Mouse (Mus musculus): Measurements from ENCODE around the gene Unc50. TPM values are rescaled to one million over a fixed set of nuclear protein-coding genes. Genes with fewer than 3 reads are reported as not detected.

Gene Unc50
- total RNA-seq, 2 experiments from 2014 or later: 56.6 to 63.4 TPM

DNA sequence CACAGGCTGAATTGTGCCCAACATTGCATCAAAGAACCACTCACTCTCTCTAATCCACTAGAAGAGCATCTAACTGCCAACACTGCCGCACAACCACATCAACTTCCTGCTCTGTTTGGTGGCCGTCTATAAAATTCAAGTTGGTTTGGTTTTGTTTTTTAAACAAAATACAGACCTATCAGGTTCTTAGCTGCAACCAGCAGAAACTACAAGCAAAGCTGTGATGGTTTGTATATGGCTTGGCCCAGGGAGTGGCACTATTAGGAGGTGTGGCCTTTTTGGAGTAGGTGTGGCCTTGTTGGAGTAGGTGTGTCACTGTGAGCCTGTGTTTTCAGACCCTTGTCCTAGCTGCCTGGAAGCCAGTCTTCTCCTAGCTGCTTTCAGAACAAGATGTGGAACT lies 51.4 kb downstream of the Unc50 start:
- no peak for DNase-seq (ENCODE audit: extremely low spot score in 1 of 2, low spot score in 1 of 2)

DNA sequence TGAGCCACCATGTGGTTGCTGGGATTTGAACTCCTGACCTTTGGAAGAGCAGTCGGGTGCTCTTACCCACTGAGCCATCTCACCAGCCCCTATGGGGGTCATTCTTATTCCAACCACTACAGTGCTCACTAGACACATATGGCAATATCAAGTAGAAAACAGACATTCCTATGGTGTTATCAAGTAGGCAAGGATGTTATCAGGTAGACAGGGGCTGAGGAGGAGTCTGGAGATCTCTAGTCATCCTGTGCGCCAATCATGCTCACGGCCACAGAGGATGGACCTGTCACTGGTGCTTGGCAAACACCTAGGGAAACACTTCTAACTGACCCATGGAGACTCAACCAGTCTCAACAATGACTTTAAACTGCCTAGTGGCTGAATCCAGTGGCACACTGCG lies 54.7 kb downstream of the Unc50 start:
- no peak for DNase-seq (ENCODE audit: extremely low spot score in 1 of 2, low spot score in 1 of 2)

DNA sequence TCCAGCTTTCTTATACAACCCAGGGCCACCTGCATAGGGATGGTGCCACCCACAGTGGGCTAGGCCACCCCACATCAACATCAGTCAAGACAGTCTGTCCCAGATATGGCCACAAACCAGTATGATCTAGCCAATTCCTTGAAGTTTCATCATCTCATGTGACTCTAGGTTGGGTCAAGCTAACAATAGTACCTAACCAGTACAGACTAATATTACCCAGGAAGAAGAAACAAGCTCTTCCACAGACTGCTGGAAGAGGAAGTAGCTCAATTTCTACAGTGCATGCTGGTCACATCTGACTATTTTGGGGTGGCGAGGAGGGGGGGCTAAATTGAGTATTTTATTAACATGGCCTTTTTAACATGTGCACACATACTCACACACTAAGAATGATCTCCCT lies 56.5 kb downstream of the Unc50 start:
- DNase-seq (ENCODE audit: extremely low spot score in 1 of 2, low spot score in 1 of 2): no peak

DNA sequence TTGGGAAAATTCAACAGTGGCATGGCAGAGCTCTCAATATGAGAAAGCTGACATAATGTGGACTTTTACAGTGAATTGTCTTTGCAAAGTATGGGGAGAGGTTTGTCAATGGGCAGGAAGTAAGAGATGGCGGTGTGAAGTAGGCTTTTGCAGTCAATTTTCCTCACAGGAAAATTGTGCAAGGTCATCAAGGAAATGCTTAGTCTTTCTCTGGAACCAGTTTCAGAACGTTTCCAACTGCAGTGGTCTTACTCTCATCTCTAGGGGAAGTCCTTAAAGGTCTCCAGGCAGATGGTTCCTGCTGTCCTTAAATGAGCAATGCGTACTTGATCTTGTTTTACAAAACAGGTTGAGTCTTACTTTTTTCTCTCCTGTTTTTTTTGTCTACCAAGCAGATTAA lies 57.1 kb downstream of the Unc50 start:
- no peak for DNase-seq (ENCODE audit: extremely low spot score in 1 of 2, low spot score in 1 of 2)

DNA sequence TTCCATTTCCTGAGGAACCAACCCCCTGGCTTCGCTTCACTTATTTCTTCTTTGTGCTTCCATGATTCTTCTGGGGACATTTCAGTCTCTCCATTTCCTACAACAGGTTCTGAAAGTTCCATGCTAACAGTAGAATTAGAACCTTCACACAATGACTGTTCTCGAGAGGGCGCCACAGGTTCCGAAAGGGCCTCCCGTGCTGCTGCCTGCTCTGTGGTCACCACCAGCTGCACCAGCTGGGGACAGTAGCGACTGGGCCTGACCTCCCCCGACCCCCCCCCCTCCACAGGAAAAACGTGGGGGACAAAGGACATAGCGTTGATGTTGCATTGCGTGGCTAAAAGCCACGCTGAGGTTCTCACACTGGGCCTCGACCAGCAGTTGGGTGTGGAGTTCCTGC lies 58.6 kb downstream of the Unc50 start:
- no peak for DNase-seq (ENCODE audit: extremely low spot score in 1 of 2, low spot score in 1 of 2)

Other genes starting within 250 kb of the Unc50 start
- gene Cnga3, start 215.7 kb upstream of the Unc50 start, total RNA-seq (2021): under 1 TPM; 0.40 to 0.47 TPM
- gene Inpp4a, start 130.3 kb upstream of the Unc50 start, total RNA-seq (2021): 100 to 1,000 TPM; 149 to 156 TPM
- 10 to 100 TPM; 53.9 to 57.3 TPM for gene Coa5, start within 50 bp of the Unc50 start, total RNA-seq (2021)
- gene Mgat4a, start 110.9 kb downstream of the Unc50 start, total RNA-seq (2021): 10 to 100 TPM; 24.7 to 28.0 TPM

Measured in layer of hippocampus, postnatal 25 days (tissue).